In the genomic region with DNA sequence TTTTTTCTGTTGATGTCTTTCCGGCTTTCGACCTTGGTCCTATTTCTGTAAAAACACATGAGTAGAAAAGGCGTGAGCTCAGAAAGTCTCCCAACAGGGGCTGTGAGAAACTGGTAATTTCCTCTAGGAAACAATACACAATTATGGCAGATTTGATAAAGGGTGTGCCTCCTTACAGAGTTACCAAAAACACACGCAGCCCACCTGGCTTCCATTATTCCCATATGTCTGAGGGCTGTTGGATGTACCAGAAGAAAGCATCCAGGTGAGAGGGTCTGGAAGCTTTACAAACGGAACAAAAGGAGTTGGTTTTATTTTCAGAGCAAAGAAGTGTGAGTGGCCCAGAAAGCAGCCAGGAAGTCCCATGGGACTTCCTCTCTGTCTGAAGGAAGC, we compare ENCODE assay signal across 12 mouse cellular contexts. TPM values are rescaled to one million over a fixed set of nuclear protein-coding genes. Genes with fewer than 3 reads are reported as not detected.
DNase-seq lines count a peak whose midpoint lies in the region; ATAC-seq lines count a peak whose summit lies in the region.
"Had no signal": no experiment of that assay in that cellular context is flagged by ENCODE, and none has a peak within 500 bp of the region (broad histone marks: within the 10 kb centered on the region; RNA-seq: fewer than 3 reads in every experiment).

No protein-coding gene starts in this region.

- no peaks in the 10 kb centered on the region for H3K36me3 ChIP-seq in heart, embryonic 11.5 days (ENCODE audit: control insufficient read depth, insufficient read depth, low read length)
- H3K36me3 ChIP-seq in kidney, embryonic 16.5 days (ENCODE audit: insufficient read depth, low read length) = no peaks in the 10 kb centered on the region
- H3K36me3 ChIP-seq in limb, embryonic 10.5 days = no peaks in the 10 kb centered on the region

- no peak for DNase-seq in heart, postnatal 4 days
- no peak for DNase-seq in kidney, adult 9 months
- peak; percentile 22 for DNase-seq in MN1 (ENCODE audit: low spot score)
- no peak for DNase-seq in limb, embryonic 10.5 days (ENCODE audit: low spot score)
- no peak for DNase-seq in cerebellum, adult 18-20 months
- no peak for DNase-seq in yolk sac, embryonic 10.5 days (ENCODE audit: low spot score)
- DNase-seq: adrenal gland, postnatal 25 days; lung, postnatal 10 days had no signal

- ATAC-seq in heart, embryonic 11.5 days (replicated peaks; ENCODE audit: insufficient number of reproducible peaks, low FRiP score, low TSS enrichment) = no peak
- no peak for ATAC-seq in kidney, embryonic 16.5 days (ENCODE audit: low FRiP score, low TSS enrichment)

- no peak overlapping the region for H3K4me3 ChIP-seq in heart, embryonic 11.5 days (ENCODE audit: low read depth, low read length)
- no peak overlapping the region for H3K4me3 ChIP-seq in kidney, embryonic 16.5 days (ENCODE audit: low read length)
- H3K4me3 ChIP-seq in limb, embryonic 10.5 days = no peak overlapping the region

- H3K9ac ChIP-seq in heart, embryonic 11.5 days (ENCODE audit: low read depth, low read length) = no peak overlapping the region
- no peak overlapping the region for H3K9ac ChIP-seq in kidney, embryonic 16.5 days (replicated peaks; ENCODE audit: low read length)

- no peaks in the 10 kb centered on the region for H3K9me3 ChIP-seq in heart, embryonic 11.5 days (replicated peaks; ENCODE audit: control insufficient read depth, low read length)
- no peaks in the 10 kb centered on the region for H3K9me3 ChIP-seq in kidney, embryonic 16.5 days (ENCODE audit: low read length)
- H3K9me3 ChIP-seq in limb, embryonic 10.5 days (replicated peaks) = no peaks in the 10 kb centered on the region

- peaks cover 30% of the 10 kb centered on the region for H3K4me1 ChIP-seq in heart, embryonic 11.5 days (ENCODE audit: control insufficient read depth, insufficient read depth, low read length)
- peaks cover 26% of the 10 kb centered on the region for H3K4me1 ChIP-seq in kidney, embryonic 16.5 days (ENCODE audit: insufficient read depth, low read length)
- peaks cover 55% of the 10 kb centered on the region for H3K4me1 ChIP-seq in limb, embryonic 10.5 days

- H3K27me3 ChIP-seq in heart, embryonic 11.5 days (ENCODE audit: control insufficient read depth, insufficient read depth, low read length) = peaks cover 5% of the 10 kb centered on the region; the same call in 1 of the 2 replicates
- 0 out of 2 replicates have a peak, but pooled peaks cover 4% of the 10 kb centered on the region for H3K27me3 ChIP-seq in kidney, embryonic 16.5 days (ENCODE audit: insufficient read depth, low read length)
- H3K27me3 ChIP-seq in limb, embryonic 10.5 days (ENCODE audit: low read depth, poor library complexity, severe bottlenecking) = peaks cover 25% of the 10 kb centered on the region

- 59% methylated on average over 5 of the region's 5 CpGs for WGBS in heart, embryonic 11.5 days (ENCODE audit: insufficient replicate concordance)
- 54% methylated on average over 5 of the region's 5 CpGs for WGBS in kidney, embryonic 16.5 days
- 64% methylated on average over 5 of the region's 5 CpGs for WGBS in limb, embryonic 10.5 days

- H3K27ac ChIP-seq in heart, embryonic 11.5 days (ENCODE audit: low read depth, low read length) = no peak overlapping the region
- H3K27ac ChIP-seq in kidney, embryonic 16.5 days (ENCODE audit: low read length) = no peak overlapping the region
- 0 out of 2 replicates have a peak overlapping the region, but pooled peaks have one; percentile 0 for H3K27ac ChIP-seq in limb, embryonic 10.5 days

- H3K4me2 ChIP-seq in heart, embryonic 11.5 days = peak overlapping the region; percentile 83
- peak overlapping the region; percentile 61; the same call in 1 of the 2 replicates for H3K4me2 ChIP-seq in kidney, embryonic 16.5 days (replicated peaks; ENCODE audit: low read depth, low read length)

RNA-seq across cellular contexts. Expression of gene Gipc2, which starts 58.0 kb away (rescaled TPM):
- polyA plus RNA-seq in heart, embryonic 11.5 days (2014; fragmentation: Nextera tagmentation; extraction: Ambion mirVana) = 3.8 and 4.4 TPM in 2 replicates
- 1 to 10 TPM; 3.5 to 4.6 TPM for total RNA-seq in heart, postnatal 4 days (2021)
- 43.7 and 45.7 TPM in 2 replicates for polyA plus RNA-seq in kidney, embryonic 16.5 days (2015; fragmentation: Nextera tagmentation; extraction: Ambion mirVana)
- 2.1 and 4.5 TPM in 2 replicates for polyA plus RNA-seq in limb, embryonic 10.5 days (2016; fragmentation: Nextera tagmentation; extraction: Ambion mirVana)
- total RNA-seq: hematopoietic stem cell, adult 5-6 weeks; monocyte, adult 5-6 weeks had no signal
